Mouse (Mus musculus): ENCODE results near the gene Ccr10.

- no peak for TF ChIP-seq CTCF (IDR thresholded peaks at IDR 0.05; ENCODE audit: control insufficient read depth, insufficient read depth, insufficient read length)
- TF ChIP-seq MYOG (IDR thresholded peaks at IDR 0.05; ENCODE audit: control insufficient read depth, extremely low read depth, insufficient read length), result no peak
- TF ChIP-seq USF1 (IDR thresholded peaks at IDR 0.05; ENCODE audit: low read depth), result no peak
- no peak for TF ChIP-seq FOSL1 (IDR thresholded peaks at IDR 0.05; ENCODE audit: insufficient read depth, low read length, poor library complexity, severe bottlenecking)
Measured at GRCm38 (mm10) chr11:101196175-101196574, 20.9 kb upstream of the Ccr10 start.
